Mouse (Mus musculus): ENCODE data around the gene Chil1.

DNA sequence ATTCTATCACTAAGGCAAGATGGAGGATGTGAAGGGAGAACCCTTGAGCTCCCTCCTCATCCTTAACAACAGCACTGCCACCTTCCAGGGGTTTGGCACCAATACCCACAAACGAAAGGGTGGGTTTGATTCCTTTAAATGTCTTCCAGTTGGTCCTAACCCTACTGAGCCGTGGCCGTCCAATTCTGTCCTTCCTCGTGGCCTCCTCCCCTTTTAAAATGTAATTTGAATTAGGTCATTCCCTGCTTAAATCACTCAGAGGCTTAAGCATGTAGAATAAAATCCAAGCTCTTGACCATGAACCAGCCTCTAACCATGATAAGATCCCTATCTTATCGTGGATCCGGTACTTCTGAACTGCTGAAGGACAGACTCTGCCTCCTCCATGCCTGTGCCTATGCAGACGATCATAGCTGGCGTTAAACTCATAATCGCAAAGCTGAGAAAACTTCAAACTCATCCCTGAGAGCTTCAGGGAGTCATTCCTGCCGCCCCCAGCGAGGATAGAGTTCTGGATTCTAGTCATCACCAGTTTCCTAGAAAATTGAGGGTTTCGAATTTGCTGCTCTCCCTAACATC is 42.8 kb downstream of the Chil1 start:
- no peak for TF ChIP-seq POLR2A (IDR thresholded peaks at IDR 0.05; ENCODE audit: borderline replicate concordance, extremely low read depth, insufficient read depth, insufficient read length, poor library complexity, severe bottlenecking)
- no peak for TF ChIP-seq CTCF (IDR thresholded peaks at IDR 0.05; ENCODE audit: borderline replicate concordance, extremely low read depth, insufficient read depth, insufficient read length)

Data from brain, embryonic 14.5 days (tissue).